Mouse (Mus musculus) CH12.LX (cell line): ENCODE data around the gene Coasy.

ENCODE experiments used
- CTCF ChIP-seq, 2 experiments: IDR thresholded peaks in 1 of 2; conservative IDR thresholded peaks in 1 of 2; 2 replicates each; pipeline ENCODE4 v1.5.1; 2011 to 2012; ENCODE audit warnings: low read depth in 2 of 2, low read length in 2 of 2, improper control_type of control experiment in 1 of 2, inconsistent platforms in 1 of 2, mild to moderate bottlenecking in 1 of 2, moderate library complexity in 1 of 2
- EP300 ChIP-seq: IDR thresholded peaks from 2 replicates; pipeline ENCODE4 v1.6.1; 2011; ENCODE audit warnings: low read length, improper control_type of control experiment
- HCFC1 ChIP-seq: IDR thresholded peaks from 2 replicates; pipeline ENCODE4 v1.6.1; 2012; ENCODE audit warnings: low read depth, mild to moderate bottlenecking, inconsistent platforms, low read length, improper control_type of control experiment
- MAFK ChIP-seq: IDR thresholded peaks from 2 replicates; pipeline ENCODE4 v1.6.1; 2011; ENCODE audit warnings: low read length, improper control_type of control experiment; ENCODE audit not compliant: insufficient replicate concordance
- MAZ ChIP-seq: IDR thresholded peaks from 2 replicates; pipeline ENCODE4 v1.6.1; 2012; ENCODE audit warnings: low read depth, mild to moderate bottlenecking, inconsistent platforms, low read length, improper control_type of control experiment, moderate library complexity
- MYC ChIP-seq: IDR thresholded peaks from 2 replicates; pipeline ENCODE4 v1.6.1; 2011; ENCODE audit warnings: low read depth, mild to moderate bottlenecking, improper control_type of control experiment, low read length
- POLR2A ChIP-seq: IDR thresholded peaks from 2 replicates; pipeline ENCODE4 v1.6.1; 2011; ENCODE audit warnings: low read depth, mild to moderate bottlenecking, improper control_type of control experiment, low read length
- POLR2AphosphoS2 ChIP-seq: IDR thresholded peaks from 2 replicates; pipeline ENCODE4 v1.6.1; 2011; ENCODE audit warnings: low read depth, low read length, improper control_type of control experiment
- SMC3 ChIP-seq: IDR thresholded peaks from 2 replicates; pipeline ENCODE4 v1.6.1; 2011; ENCODE audit warnings: low read depth, low read length, improper control_type of control experiment
- USF1 ChIP-seq: IDR thresholded peaks from 2 replicates; pipeline ENCODE4 v1.6.1; 2014; ENCODE audit warnings: low read depth, mild to moderate bottlenecking, inconsistent platforms, low read length, improper control_type of control experiment
- USF2 ChIP-seq: conservative IDR thresholded peaks from 2 replicates; pipeline ENCODE4 v1.6.1; 2011; ENCODE audit warnings: low read depth, low read length, improper control_type of control experiment

GRCm38 (mm10) chr11:101066549-101067412, 15.6 kb upstream of the Coasy start:
- peak; percentile 89 for TF ChIP-seq MYC
- no peak for TF ChIP-seq POLR2AphosphoS2
- TF ChIP-seq EP300, result no peak
- no peak; the same call in 1 of the 2 replicates for TF ChIP-seq USF2
- TF ChIP-seq USF1, result no peak
- TF ChIP-seq CTCF (conservative IDR thresholded peaks at IDR 0.05 in 1 of 2, IDR thresholded peaks at IDR 0.05 in 1 of 2; ENCODE audit: low read depth in 2 of 2, low read length in 2 of 2), result peak; percentile 90 to 99
- peak; percentile 99 for TF ChIP-seq SMC3
- TF ChIP-seq HCFC1, result peak; percentile 57
- no peak for TF ChIP-seq POLR2A
- peak; percentile 71; the same call in 1 of the 2 replicates for TF ChIP-seq MAZ
- no peak for TF ChIP-seq MAFK
